Comparison of ENCODE assay signal across 12 mouse cellular contexts in genomic region chr1:152413961-152414360, GRCm38 (mm10). TPM values are rescaled to one million over a fixed set of nuclear protein-coding genes. Genes with fewer than 3 reads are reported as not detected.
A peak's percentile ranks its signal among the peaks of the same experiment; 100 is the strongest.
DNase-seq lines count a peak whose midpoint lies in the region.
"Had no signal": no experiment of that assay in that cellular context is flagged by ENCODE, and none has a peak within 500 bp of the region (broad histone marks: within the 10 kb centered on the region; RNA-seq: fewer than 3 reads in every experiment).

No protein-coding gene starts in this region.

- intact Hi-C loops in gastrocnemius, postnatal 14 days (cut with DNase I; ENCODE audit: low total_unique reads) = no loop called here
- intact Hi-C loops in gastrocnemius, postnatal 36 days (cut with DNase I) = no loop called here

- DNase-seq in gastrocnemius, adult 18-20 months (ENCODE audit: low spot score) = peak; percentile 11
- DNase-seq in gastrocnemius, postnatal 14 days = no peak
- peak; percentile 15 for DNase-seq in gastrocnemius, postnatal 25 days
- DNase-seq in gastrocnemius, postnatal 36 days = no peak
- DNase-seq in skeletal muscle tissue, adult 2 months (ENCODE audit: low read depth, low spot score) = peak; percentile 36
- DNase-seq: adrenal gland, adult 8-10 months; adrenal gland, postnatal 14 days; adrenal gland, postnatal 36 days; B cell, adult 2 months; cerebellum, adult 11-12 months; cerebellum, adult 9-10 months had no signal

RNA-seq across cellular contexts. Expression of gene Colgalt2, which starts 14.3 kb away (rescaled TPM):
- 1 to 10 TPM; 1.4 to 1.7 TPM for total RNA-seq in gastrocnemius, adult 18-20 months (2021)
- total RNA-seq in gastrocnemius, postnatal 14 days (2021) = 1 to 10 TPM; 4.1 TPM
- total RNA-seq in gastrocnemius, postnatal 25 days (2021) = 1 to 10 TPM; 1.6 to 2.1 TPM
- 1 to 10 TPM; 2.0 to 2.2 TPM for total RNA-seq in gastrocnemius, postnatal 36 days (2021)
- total RNA-seq: CH12.LX had no signal

RNA-seq across cellular contexts. Expression of gene Tsen15, which starts 27.5 kb away (rescaled TPM):
- 10 to 100 TPM; 13.4 to 16.1 TPM for total RNA-seq in gastrocnemius, adult 18-20 months (2021)
- total RNA-seq in gastrocnemius, postnatal 14 days (2021) = 10 to 100 TPM; 11.0 to 14.4 TPM
- 10 to 100 TPM; 13.2 to 15.3 TPM for total RNA-seq in gastrocnemius, postnatal 25 days (2021)
- 10 to 100 TPM; 11.9 to 13.7 TPM for total RNA-seq in gastrocnemius, postnatal 36 days (2021)

Comparison
In these comparisons a context has a peak if more than half of its experiments do, and no peak if none do; other contexts are left out.
1. DNase-seq: peak in gastrocnemius, adult 18-20 months (single experiment), gastrocnemius, postnatal 25 days (single experiment) and skeletal muscle tissue, adult 2 months (single experiment); none in gastrocnemius, postnatal 14 days (single experiment) and gastrocnemius, postnatal 36 days (0 of 2).